Mouse (Mus musculus): ENCODE results near the gene Tap2.

DNA sequence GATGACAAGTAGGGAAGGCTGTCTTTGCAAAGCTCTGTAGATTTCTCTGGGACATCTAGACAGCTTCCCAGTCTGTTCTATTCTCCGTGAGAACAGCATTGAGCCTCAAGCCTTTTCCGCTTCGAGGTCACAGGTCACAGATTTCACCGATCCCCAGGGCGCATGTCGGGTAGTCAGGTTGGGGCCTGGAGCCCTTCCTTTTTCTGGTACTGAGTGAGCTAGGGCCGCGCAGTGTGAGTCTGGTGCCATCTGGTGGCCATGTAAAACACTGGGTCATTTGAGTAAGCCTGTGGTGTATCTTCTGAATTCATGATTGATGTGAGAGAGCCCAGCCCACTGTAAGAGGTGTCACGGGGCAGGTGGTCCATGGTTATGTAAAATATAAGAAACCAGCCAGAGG lies 31.6 kb downstream of the Tap2 start:
- TF ChIP-seq CTCF (IDR thresholded peaks at IDR 0.05; ENCODE audit: low read depth): peak; percentile 95
- no peak for TF ChIP-seq EP300 (optimal IDR thresholded peaks at IDR 0.05)

Measured in stomach, postnatal 0 days (tissue).